Mouse (Mus musculus) thymus, adult 2 months (tissue): Measurements from ENCODE around the gene Kif16b.

Experiments used
- CTCF ChIP-seq: fragments of 200-500 bp; IDR thresholded peaks from 2 replicates; pipeline ENCODE4 v1.5.1; 2012; ENCODE audit warnings: mild to moderate bottlenecking, control low read depth, low read length, moderate library complexity, borderline replicate concordance; ENCODE audit not compliant: control insufficient read depth, poor library complexity, insufficient read depth; ENCODE audit errors: extremely low read depth
- POLR2A ChIP-seq: fragments of 200-500 bp; IDR thresholded peaks from 2 replicates; pipeline ENCODE4 v1.6.1; 2012; ENCODE audit warnings: mild to moderate bottlenecking, low read length, control low read depth, moderate library complexity; ENCODE audit not compliant: control insufficient read depth, poor library complexity, insufficient read depth; ENCODE audit errors: extremely low read depth

DNA sequence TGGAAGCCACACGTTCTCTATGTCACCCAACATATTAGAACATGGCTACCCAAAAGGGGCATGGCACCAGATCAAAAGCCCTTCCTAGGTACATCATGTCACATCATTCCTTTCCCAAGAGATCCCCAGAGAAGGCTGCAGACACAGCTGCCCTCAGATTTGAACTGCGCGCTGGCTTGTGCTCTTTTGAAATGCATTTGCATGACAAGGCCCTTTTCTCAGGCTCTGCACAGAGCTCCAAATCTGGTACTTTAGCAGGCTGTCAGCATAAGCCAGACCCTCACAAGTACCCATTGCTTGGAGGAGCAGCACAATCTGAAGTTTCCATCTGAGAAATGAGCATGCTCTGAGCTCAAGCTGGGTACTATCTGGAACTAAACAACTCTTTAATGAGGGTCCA lies 165.6 kb downstream of the Kif16b start:
- TF ChIP-seq CTCF = no peak
- no peak for TF ChIP-seq POLR2A
